Mouse (Mus musculus): ENCODE measurements around the gene Pam.

DNA sequence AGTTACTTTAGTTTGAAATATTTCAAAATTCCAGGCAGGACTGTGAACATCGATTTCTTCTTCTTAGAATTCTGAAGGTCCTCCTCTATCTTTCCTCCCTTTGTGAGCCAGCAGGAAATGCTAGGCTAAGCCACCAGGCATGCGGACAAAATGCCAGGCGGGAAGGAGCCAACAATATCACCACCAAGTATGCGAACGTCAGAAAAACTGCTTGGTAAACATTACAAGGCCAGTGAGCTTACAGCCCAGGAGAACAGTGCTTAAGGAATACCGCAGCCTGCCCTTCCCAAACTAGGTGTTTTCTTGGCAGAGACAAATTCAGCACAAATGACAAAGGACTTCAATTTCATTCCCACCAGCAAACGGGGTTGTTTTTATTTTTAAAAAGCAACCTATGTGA lies 15.8 kb downstream of the Pam start:
- TF ChIP-seq CTCF (IDR thresholded peaks at IDR 0.05; ENCODE audit: low read depth, low read length) (no peak), POLR2A (IDR thresholded peaks at IDR 0.05; ENCODE audit: borderline replicate concordance, low read depth, low read length) (no peak)
